Mouse (Mus musculus) spleen, postnatal 14 days (tissue): ENCODE results near the gene Ncoa7.
"Not testable (repeated sequence)": the region's sequence is repeated elsewhere in the genome, so short reads cannot be mapped to it uniquely, and the experiment has no call there.

ENCODE experiments used
- DNase-seq, 2 experiments: peaks; one replicate each; pipeline ENCODE4 v3.0.0; 2021 to 2022; ENCODE audit warnings: low spot score in 2 of 2

Gene Ncoa7

DNA sequence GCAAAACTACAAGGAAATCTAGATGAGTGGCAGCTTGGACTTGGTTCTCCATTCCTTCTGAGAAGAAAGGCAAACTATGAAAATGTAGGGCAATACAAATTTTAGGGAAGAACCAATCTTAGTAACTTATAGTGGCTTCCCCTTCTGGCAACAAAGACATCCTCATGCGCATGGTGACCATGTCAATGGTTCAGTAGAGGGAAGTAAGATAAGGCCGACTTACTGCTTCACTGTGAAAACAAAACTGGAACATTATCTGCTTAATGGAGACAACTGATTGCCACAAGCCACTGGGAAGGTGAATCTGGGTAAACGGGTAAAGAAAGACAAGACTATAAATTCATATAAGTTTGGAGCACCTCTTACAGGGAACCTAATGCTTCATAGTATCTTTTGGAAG, 128.3 kb downstream of the Ncoa7 start:
- DNase-seq, result no peak

DNA sequence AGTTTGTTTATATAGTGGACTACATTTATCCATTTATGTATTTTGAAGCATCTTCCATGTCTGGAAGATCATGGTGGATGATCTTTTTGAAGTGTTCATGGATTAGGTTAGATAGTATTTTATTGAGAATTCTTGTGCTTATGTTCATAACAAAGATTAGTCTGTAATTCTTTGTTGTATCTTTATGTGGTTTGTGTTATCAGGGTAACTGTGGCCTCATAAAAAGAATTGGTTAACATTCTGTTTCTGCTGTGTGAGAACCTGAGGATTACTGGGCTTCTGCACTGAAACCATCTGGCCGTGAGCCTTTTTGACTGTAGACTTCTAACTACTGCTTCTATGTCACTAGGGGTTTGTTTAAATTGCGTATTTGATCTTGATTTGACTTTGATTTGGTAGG, 136.5 kb downstream of the Ncoa7 start:
- no peak for DNase-seq

DNA sequence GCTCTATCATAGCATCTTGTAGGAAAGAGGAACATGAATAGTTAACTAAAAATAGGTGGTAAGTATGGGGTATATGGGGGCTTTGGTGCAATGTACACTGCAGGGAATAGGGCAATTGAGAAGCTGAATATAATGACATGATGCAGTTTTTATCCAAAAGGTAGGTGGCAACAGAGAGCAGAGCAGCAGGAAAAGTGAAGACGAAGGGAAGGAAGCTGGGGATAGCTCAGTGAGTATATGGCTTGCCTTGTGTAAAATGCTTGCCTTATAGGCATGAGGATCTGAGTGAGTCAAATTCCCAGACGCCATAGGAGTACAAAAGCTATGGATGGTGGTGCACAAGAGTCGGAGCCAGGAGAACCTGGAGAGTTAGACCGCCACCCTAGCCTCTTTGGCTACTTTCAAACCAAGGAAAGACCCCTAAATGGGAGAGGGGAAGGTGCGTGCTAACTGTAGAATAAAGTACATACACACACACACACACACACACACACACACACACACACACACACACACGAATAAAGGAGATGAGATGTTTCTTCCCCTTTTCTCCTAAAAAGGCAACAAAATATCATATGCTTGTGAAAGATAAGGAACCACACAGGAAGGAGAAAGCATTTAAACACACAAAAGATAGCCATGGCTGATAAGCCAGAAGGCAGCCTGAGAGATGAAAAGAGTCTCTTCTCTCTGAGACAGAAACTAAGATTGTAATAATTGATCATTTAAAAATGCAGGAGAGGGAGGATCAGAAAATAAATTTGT, 142.4 kb downstream of the Ncoa7 start:
- no peak for DNase-seq

DNA sequence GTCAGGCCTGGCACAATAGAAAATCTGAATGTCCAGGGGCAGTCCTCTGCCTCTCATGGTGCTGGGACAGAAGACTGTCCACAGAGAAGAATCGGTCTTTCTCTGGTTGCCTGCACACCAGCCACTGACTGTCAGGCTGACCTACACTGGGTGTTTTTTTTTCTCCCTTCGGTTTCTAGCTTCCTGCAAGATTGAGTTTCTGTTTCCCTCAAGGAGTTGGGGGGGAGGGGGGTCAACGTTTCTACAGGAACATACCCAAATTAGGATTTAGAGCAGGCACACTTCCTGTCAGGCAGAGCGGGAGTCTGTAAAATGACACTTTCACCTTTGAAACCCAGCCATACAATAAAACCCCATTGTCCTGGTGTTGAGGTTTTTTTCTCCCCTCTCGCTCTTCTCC, 147.5 kb downstream of the Ncoa7 start:
- no peak for DNase-seq

DNA sequence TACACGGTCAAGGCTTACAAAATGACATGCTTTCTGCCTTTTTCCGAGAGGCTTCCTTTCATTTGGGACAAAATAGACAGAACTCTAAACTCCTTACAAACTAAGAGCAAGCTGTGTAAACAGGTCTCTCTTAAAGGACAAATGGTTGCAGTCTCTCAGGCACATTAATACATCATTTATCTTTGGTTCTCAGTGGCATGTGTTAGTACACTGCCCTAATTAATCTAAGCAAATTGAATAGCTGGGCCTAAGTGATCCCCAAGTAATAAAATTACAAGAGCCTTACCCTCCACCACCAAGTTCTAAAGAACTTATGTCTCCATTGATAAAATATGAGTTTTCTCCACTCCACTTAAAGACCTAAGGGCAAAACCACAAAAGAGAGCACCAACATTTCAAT, 155.4 kb downstream of the Ncoa7 start:
- no peak for DNase-seq

DNA sequence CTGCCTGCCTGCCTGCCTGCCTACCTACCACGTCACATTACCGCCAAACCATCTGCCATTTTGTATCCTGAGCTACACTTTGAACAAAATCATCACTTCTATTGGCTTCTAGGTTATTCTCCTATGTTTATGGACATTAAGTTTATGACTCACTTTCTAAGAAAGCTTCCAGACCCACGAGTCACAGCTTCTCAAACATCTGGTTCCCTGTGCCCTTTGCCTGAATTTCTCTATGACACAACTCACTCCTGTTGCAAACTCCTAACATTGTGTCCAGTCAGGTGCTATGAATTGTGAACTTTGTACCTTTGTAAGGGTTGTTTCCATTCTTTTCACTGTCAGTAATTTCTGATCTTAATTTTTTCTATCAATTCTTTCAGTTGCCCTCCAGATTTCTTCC, 164.9 kb downstream of the Ncoa7 start:
- no peak for DNase-seq

GRCm38 (mm10) chr10:30636474-30637154, 166.5 kb downstream of the Ncoa7 start:
- not testable (repeated sequence) for DNase-seq

DNA sequence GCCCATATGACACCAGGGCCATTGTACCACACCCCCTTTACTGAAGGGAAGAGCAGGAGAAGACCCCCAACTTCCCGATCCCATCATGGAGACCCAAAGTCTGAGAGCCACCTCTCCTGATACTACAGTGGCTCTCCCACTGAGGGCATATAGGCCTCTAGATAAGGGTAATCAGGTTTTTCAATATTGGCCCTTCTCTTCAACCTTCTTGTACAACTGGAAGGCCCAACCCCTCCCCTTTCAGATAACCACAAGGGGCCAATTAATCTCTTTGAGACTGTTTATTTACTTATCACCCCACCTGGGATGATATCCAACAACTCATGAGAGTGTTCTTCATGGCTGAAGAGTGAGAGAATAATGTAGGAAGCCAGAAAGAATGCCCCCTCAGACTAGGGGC, 170.4 kb downstream of the Ncoa7 start:
- DNase-seq, result no peak

GRCm38 (mm10) chr10:30629977-30630376, 173.1 kb downstream of the Ncoa7 start:
- no peak for DNase-seq

GRCm38 (mm10) chr10:30629513-30629912, 173.6 kb downstream of the Ncoa7 start, which contains the start of gene Hint3:
TSS of gene Hint3 (minus strand) at chr10:30629632.
- no peak for DNase-seq

DNA sequence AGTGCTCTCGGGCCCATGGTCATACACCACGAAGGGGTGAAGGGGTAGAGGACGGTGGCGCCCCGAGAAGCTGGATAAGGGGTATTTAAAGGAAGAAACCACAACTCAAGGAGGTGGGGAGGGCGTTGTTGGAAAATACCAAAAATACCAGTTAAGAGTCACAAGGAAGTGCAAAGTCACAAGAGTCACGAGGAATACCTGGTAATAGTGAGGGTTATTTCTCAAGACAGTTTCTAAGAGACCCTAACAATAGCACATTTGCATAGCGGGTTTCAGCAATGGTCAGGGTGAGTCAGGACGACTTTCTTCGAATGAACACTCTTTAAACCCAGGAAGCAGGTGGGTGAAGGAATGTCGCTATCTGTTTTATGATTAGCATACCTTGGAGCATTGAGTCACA, 174.7 kb downstream of the Ncoa7 start:
- DNase-seq, result not testable (repeated sequence)

GRCm38 (mm10) chr10:30627548-30627947, 175.6 kb downstream of the Ncoa7 start:
- DNase-seq, result no peak

GRCm38 (mm10) chr10:30624161-30625019, 178.7 kb downstream of the Ncoa7 start:
- DNase-seq, result no peak

DNA sequence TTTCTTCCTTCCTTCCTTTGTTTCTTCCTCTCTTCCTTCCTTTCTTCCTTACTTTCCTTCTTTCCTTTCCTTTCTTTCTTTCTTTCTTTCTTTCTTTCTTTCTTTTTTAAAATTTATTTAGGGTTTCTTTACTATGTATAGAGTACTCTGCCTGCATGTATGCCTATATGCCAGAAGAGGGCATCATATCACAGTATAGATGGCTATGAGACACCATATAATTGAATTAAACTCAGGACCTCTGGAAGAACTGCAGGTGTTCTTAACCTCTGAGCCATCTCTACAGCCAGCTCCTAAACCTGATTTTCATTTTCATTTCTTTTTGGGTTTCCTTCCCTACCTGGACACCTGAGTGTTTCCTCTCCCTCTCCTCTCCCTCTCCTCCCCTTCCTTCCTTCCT, 180.2 kb downstream of the Ncoa7 start:
- no peak for DNase-seq

GRCm38 (mm10) chr10:30618918-30619210, 184.3 kb downstream of the Ncoa7 start:
- no peak for DNase-seq

DNA sequence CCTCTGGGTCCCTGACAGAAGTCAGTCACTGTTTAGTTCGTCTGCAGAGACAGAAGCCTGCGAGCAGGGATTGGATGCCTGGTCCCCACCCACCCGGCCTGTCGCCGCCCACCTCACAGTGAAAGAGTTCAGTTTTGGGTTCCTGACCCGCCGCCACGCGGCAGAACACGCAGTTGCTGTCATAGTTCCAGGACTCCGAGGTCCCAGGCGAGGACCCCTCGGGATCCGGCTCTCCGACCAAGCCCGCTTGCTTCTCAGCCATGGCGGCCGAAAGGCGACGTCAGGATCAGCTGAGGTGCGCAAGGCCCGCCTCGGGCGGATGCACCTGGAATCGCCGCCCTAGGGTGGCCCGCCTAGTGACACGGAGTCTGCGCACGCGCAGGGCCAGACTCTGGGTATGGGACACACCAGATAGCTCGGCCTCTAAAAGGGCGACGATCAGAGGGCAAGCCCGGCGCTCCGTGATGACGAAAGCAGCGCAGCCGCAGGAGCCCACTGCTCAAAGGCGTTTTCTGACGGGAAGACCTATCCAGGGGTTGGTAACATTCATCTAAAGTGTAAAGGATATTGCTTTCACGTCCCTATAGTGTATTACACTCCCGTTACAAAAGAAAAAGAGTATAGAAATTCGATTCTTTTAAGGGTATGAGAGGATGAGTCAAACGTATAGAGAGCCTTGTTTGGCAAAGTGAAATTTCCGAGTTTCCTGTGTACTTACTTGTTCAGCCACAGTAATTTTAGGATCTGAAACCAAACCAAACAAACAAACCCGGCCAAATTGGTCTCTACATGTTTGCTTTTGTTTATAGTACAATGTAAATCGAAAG, 184.8 kb downstream of the Ncoa7 start:
- peak; percentile 96 to 97 for DNase-seq

DNA sequence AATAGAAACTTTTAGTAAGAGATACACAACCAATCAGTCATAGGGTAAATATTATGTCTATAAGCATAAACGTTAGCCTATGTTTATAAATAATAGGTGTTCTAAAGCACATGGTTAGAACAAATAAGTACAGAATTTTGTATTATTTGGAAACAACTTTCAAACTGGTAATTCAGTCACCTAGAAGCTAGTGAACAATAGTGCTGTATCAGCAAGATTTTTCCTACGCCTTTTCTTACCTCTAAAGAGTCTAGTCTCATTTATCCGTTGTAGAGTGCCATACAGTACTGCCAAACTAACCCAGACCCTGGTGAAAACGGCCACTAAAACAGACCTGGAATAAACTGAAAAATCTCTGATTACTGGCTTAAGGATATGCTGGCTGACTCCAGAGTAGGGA, 190.1 kb downstream of the Ncoa7 start:
- DNase-seq, result no peak

DNA sequence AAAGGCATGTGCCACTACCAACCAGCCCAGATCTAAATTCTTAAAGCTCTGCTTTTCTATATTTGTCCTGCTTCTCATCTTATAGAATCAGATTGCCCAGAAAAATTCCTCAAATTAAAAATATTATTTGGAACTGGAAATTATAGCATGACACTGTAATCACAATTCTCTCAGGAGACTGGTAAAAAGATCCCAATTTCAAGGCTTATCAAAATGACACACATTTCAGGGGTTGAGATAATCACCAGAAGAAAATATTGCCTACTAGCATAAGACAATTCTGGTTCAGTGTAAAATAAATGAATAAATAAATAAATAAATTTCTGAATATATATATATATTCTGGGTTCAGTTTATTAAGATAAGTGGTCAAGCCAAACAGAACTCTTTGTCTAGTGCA, 193.5 kb downstream of the Ncoa7 start:
- no peak for DNase-seq

DNA sequence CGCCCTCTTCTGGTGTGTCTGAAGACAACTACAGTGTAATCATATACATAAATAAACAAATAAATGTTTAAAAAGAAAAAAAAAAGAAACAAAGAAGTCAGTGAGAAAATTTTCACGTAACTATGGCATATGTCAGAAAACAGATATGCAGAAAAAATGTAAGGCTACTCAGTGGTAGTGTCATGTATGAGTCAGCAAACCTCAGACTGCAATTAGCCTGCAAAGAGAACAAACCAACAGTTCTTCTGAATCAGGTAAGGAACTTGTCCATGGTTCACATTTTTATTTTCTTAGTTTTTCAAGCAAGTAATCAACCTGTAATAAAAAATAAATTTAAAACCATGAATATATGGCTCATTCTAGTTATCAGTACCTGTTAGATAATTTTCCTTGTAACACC, 195.0 kb downstream of the Ncoa7 start:
- DNase-seq, result no peak

DNA sequence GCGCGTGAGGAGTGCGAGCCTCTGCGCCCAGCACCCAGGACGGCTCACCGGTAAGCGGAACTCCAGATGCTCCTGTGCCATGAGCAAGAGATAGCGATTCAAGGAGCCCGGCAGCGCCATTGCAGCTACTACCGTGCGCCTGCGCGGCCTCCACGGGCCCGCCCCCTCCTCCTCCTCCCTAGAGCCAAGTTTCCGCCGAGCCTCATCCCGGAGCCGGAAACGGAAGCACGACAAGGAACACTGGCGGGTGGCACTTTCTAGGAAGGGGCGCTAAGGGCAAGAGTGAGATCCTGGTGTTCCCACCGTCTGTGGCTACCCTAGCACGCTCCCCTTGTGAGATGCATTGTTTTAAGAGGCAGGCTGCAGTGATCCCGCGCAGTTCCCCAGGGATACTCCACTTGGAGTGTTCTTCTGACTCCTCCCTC, 202.6 kb downstream of the Ncoa7 start, which contains the start of gene Trmt11:
Gene Trmt11 (minus strand): TSS at position 208 of the 425 bp plus-strand sequence.
- DNase-seq, result peak; percentile 72 to 79

GRCm38 (mm10) chr10:30600094-30600534, 203.0 kb downstream of the Ncoa7 start:
- DNase-seq, result no peak

DNA sequence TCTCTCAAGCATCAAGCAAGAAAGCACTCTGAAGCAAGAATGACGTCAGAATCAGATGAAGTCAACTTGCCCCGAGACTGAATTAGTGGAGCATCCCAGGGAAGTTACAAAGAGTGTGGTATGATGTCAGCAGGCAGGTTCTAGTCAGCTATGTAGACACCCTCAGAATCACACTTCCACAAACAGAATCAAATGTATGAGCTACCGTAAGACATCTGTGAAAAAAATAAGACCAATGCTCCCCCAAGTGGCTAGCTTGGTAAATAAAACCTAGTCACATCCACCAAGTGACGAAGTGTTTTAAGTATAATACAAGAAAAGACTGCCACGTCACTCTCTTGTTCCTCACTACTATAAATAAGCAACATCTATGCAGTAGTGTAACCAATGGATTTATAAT, 216.1 kb downstream of the Ncoa7 start:
- DNase-seq, result no peak
